Mouse (Mus musculus) CH12.LX (cell line): ENCODE results near the gene Kctd15. TPM values are rescaled to one million over a fixed set of nuclear protein-coding genes. Genes with fewer than 3 reads are reported as not detected.

Experiments used
- DNase-seq: peaks from one replicate; pipeline ENCODE4 v3.0.0-alpha.2; 2013; ENCODE audit errors: extremely low read depth
- H3K27ac ChIP-seq: 2 replicates; pipeline ENCODE4 v1.5.1; 2012; ENCODE audit warnings: low read depth, mild to moderate bottlenecking, control low read depth, moderate library complexity; ENCODE audit not compliant: insufficient read depth
- H3K27me3 ChIP-seq: replicated peaks from 2 replicates; pipeline ENCODE3; 2012; ENCODE audit warnings: inconsistent platforms
- H3K36me3 ChIP-seq, 2 experiments: replicated peaks in 1 of 2; 2 replicates each; pipeline versions ENCODE3 to v1.6.1; 2012; ENCODE audit warnings: inconsistent platforms in 1 of 2, low read length in 1 of 2, mild to moderate bottlenecking in 1 of 2, mixed read lengths in 1 of 2, moderate library complexity in 1 of 2; ENCODE audit not compliant: control insufficient read depth in 1 of 2, insufficient read depth in 1 of 2
- H3K4me1 ChIP-seq, 2 experiments: 2 replicates each; pipeline ENCODE4 v1.6.1; 2012; ENCODE audit warnings: inconsistent platforms in 1 of 2, moderate library complexity in 1 of 2; ENCODE audit not compliant: insufficient read depth in 2 of 2, control insufficient read depth in 1 of 2
- H3K4me2 ChIP-seq: 2 replicates; pipeline ENCODE4 v1.6.1; 2012; ENCODE audit warnings: low read depth, mild to moderate bottlenecking, control low read depth; ENCODE audit not compliant: poor library complexity, insufficient read depth, severe bottlenecking
- H3K4me3 ChIP-seq, 3 experiments: fragments of 150-350 bp in 1 of 3; sonication (generic) in 1 of 3; replicated peaks in 1 of 3; 2 replicates each; pipeline versions ENCODE3 to v1.5.1; 2011 to 2012; ENCODE audit warnings: low read depth in 2 of 3, low read length in 2 of 3, mild to moderate bottlenecking in 2 of 3, moderate library complexity in 2 of 3, control low read depth in 1 of 3, improper control_type of control experiment in 1 of 3, inconsistent platforms in 1 of 3, mixed read lengths in 1 of 3; ENCODE audit not compliant: poor library complexity in 1 of 3
- H3K79me2 ChIP-seq: replicated peaks from 2 replicates; pipeline ENCODE4 v1.6.1; 2012; ENCODE audit warnings: mild to moderate bottlenecking, moderate library complexity; ENCODE audit not compliant: control insufficient read depth, poor library complexity, insufficient read depth, severe bottlenecking; ENCODE audit errors: extremely low read depth
- H3K9ac ChIP-seq: 2 replicates; pipeline ENCODE4 v1.6.1; 2012; ENCODE audit warnings: low read depth, mild to moderate bottlenecking, control low read depth, moderate library complexity; ENCODE audit not compliant: insufficient read depth
- H3K9me3 ChIP-seq: replicated peaks from 2 replicates; pipeline ENCODE3; 2012; ENCODE audit warnings: low read length, inconsistent platforms, mixed read lengths
- BHLHE40 ChIP-seq: IDR thresholded peaks from 2 replicates; pipeline ENCODE4 v1.6.1; 2011; ENCODE audit warnings: mild to moderate bottlenecking, low read depth, low read length, improper control_type of control experiment
- CHD1 ChIP-seq: IDR thresholded peaks from 2 replicates; pipeline ENCODE4 v1.6.1; 2012; ENCODE audit warnings: low read depth, low read length, improper control_type of control experiment, inconsistent platforms
- CHD2 ChIP-seq: IDR thresholded peaks from 2 replicates; pipeline ENCODE4 v1.6.1; 2011; ENCODE audit warnings: low read length, improper control_type of control experiment
- CTCF ChIP-seq, 2 experiments: IDR thresholded peaks in 1 of 2; conservative IDR thresholded peaks in 1 of 2; 2 replicates each; pipeline ENCODE4 v1.5.1; 2011 to 2012; ENCODE audit warnings: low read depth in 2 of 2, low read length in 2 of 2, improper control_type of control experiment in 1 of 2, inconsistent platforms in 1 of 2, mild to moderate bottlenecking in 1 of 2, moderate library complexity in 1 of 2
- E2F4 ChIP-seq: IDR thresholded peaks from 2 replicates; pipeline ENCODE4 v1.6.1; 2011; ENCODE audit warnings: low read depth, low read length, improper control_type of control experiment; ENCODE audit not compliant: insufficient replicate concordance
- ELF1 ChIP-seq: IDR thresholded peaks from 2 replicates; pipeline ENCODE4 v1.6.1; 2014; ENCODE audit warnings: low read depth, mild to moderate bottlenecking, inconsistent platforms, low read length, improper control_type of control experiment
- EP300 ChIP-seq: IDR thresholded peaks from 2 replicates; pipeline ENCODE4 v1.6.1; 2011; ENCODE audit warnings: low read length, improper control_type of control experiment
- ETS1 ChIP-seq: conservative IDR thresholded peaks from 2 replicates; pipeline ENCODE4 v1.6.1; 2012; ENCODE audit warnings: low read depth, mild to moderate bottlenecking, inconsistent platforms, low read length, improper control_type of control experiment, moderate library complexity
- GABPA ChIP-seq: IDR thresholded peaks from 2 replicates; pipeline ENCODE4 v1.6.1; 2012; ENCODE audit warnings: low read depth, low read length, improper control_type of control experiment, inconsistent platforms; ENCODE audit not compliant: insufficient replicate concordance
- HCFC1 ChIP-seq: IDR thresholded peaks from 2 replicates; pipeline ENCODE4 v1.6.1; 2012; ENCODE audit warnings: low read depth, mild to moderate bottlenecking, inconsistent platforms, low read length, improper control_type of control experiment
- IRF4 ChIP-seq: IDR thresholded peaks from 2 replicates; pipeline ENCODE4 v1.6.1; 2014; ENCODE audit warnings: low read depth, mild to moderate bottlenecking, inconsistent platforms, low read length, improper control_type of control experiment
- JUN ChIP-seq: IDR thresholded peaks from 2 replicates; pipeline ENCODE4 v1.6.1; 2011; ENCODE audit warnings: low read depth, mild to moderate bottlenecking, low read length, improper control_type of control experiment, moderate library complexity; ENCODE audit not compliant: insufficient read depth
- JUND ChIP-seq: conservative IDR thresholded peaks from 2 replicates; pipeline ENCODE4 v1.6.1; 2011; ENCODE audit warnings: low read depth, low read length, improper control_type of control experiment
- KAT2A ChIP-seq: IDR thresholded peaks from 2 replicates; pipeline ENCODE4 v1.6.1; 2012; ENCODE audit warnings: low read length, improper control_type of control experiment, inconsistent platforms; ENCODE audit not compliant: insufficient replicate concordance
- MAFK ChIP-seq: IDR thresholded peaks from 2 replicates; pipeline ENCODE4 v1.6.1; 2011; ENCODE audit warnings: low read length, improper control_type of control experiment; ENCODE audit not compliant: insufficient replicate concordance
- MAX ChIP-seq: IDR thresholded peaks from 2 replicates; pipeline ENCODE4 v1.6.1; 2011; ENCODE audit warnings: low read length, improper control_type of control experiment
- MAZ ChIP-seq: IDR thresholded peaks from 2 replicates; pipeline ENCODE4 v1.6.1; 2012; ENCODE audit warnings: low read depth, mild to moderate bottlenecking, inconsistent platforms, low read length, improper control_type of control experiment, moderate library complexity
- MEF2A ChIP-seq: IDR thresholded peaks from 2 replicates; pipeline ENCODE4 v1.6.1; 2014; ENCODE audit warnings: low read depth, mild to moderate bottlenecking, inconsistent platforms, low read length, improper control_type of control experiment, borderline replicate concordance
- MXI1 ChIP-seq: IDR thresholded peaks from 2 replicates; pipeline ENCODE4 v1.6.1; 2011; ENCODE audit warnings: mild to moderate bottlenecking, low read depth, low read length, improper control_type of control experiment
- MYC ChIP-seq: IDR thresholded peaks from 2 replicates; pipeline ENCODE4 v1.6.1; 2011; ENCODE audit warnings: low read depth, mild to moderate bottlenecking, improper control_type of control experiment, low read length
- NELFE ChIP-seq: IDR thresholded peaks from 2 replicates; pipeline ENCODE4 v1.6.1; 2011; ENCODE audit warnings: low read depth, low read length, improper control_type of control experiment
- NRF1 ChIP-seq: IDR thresholded peaks from 2 replicates; pipeline ENCODE4 v1.6.1; 2014; ENCODE audit warnings: low read depth, mild to moderate bottlenecking, inconsistent platforms, low read length, improper control_type of control experiment, moderate library complexity
- PAX5 ChIP-seq: IDR thresholded peaks from 2 replicates; pipeline ENCODE4 v1.6.1; 2012; ENCODE audit warnings: low read length, inconsistent platforms, mixed read lengths
- POLR2A ChIP-seq: IDR thresholded peaks from 2 replicates; pipeline ENCODE4 v1.6.1; 2011; ENCODE audit warnings: low read depth, mild to moderate bottlenecking, improper control_type of control experiment, low read length
- POLR2AphosphoS2 ChIP-seq: IDR thresholded peaks from 2 replicates; pipeline ENCODE4 v1.6.1; 2011; ENCODE audit warnings: low read depth, low read length, improper control_type of control experiment
- RAD21 ChIP-seq: IDR thresholded peaks from 2 replicates; pipeline ENCODE4 v1.6.1; 2011; ENCODE audit warnings: low read depth, mild to moderate bottlenecking, low read length, improper control_type of control experiment, moderate library complexity
- RCOR1 ChIP-seq: conservative IDR thresholded peaks from 2 replicates; pipeline ENCODE4 v1.6.1; 2012; ENCODE audit warnings: low read depth, mild to moderate bottlenecking, inconsistent platforms, low read length, improper control_type of control experiment
- SIN3A ChIP-seq: IDR thresholded peaks from 2 replicates; pipeline ENCODE4 v1.6.1; 2012; ENCODE audit warnings: low read length, improper control_type of control experiment, inconsistent platforms
- SMC3 ChIP-seq: IDR thresholded peaks from 2 replicates; pipeline ENCODE4 v1.6.1; 2011; ENCODE audit warnings: low read depth, low read length, improper control_type of control experiment
- TBP ChIP-seq: conservative IDR thresholded peaks from 2 replicates; pipeline ENCODE4 v1.6.1; 2011; ENCODE audit warnings: low read depth, low read length, improper control_type of control experiment
- TCF12 ChIP-seq: IDR thresholded peaks from 2 replicates; pipeline ENCODE4 v1.6.1; 2014; ENCODE audit warnings: low read depth, mild to moderate bottlenecking, inconsistent platforms, low read length, improper control_type of control experiment
- UBTF ChIP-seq: IDR thresholded peaks from 2 replicates; pipeline ENCODE4 v1.6.1; 2012; ENCODE audit warnings: low read depth, mild to moderate bottlenecking, inconsistent platforms, low read length, improper control_type of control experiment, moderate library complexity
- USF1 ChIP-seq: IDR thresholded peaks from 2 replicates; pipeline ENCODE4 v1.6.1; 2014; ENCODE audit warnings: low read depth, mild to moderate bottlenecking, inconsistent platforms, low read length, improper control_type of control experiment
- USF2 ChIP-seq: conservative IDR thresholded peaks from 2 replicates; pipeline ENCODE4 v1.6.1; 2011; ENCODE audit warnings: low read depth, low read length, improper control_type of control experiment
- ZC3H11A ChIP-seq: IDR thresholded peaks from 2 replicates; pipeline ENCODE4 v1.6.1; 2012; ENCODE audit warnings: low read depth, mild to moderate bottlenecking, inconsistent platforms, low read length, improper control_type of control experiment
- ZKSCAN1 ChIP-seq: IDR thresholded peaks from 2 replicates; pipeline ENCODE4 v1.6.1; 2012; ENCODE audit warnings: low read depth, inconsistent platforms, low read length, improper control_type of control experiment, borderline replicate concordance
- ZMIZ1 ChIP-seq: IDR thresholded peaks from 2 replicates; pipeline ENCODE4 v1.6.1; 2012; ENCODE audit warnings: low read depth, mild to moderate bottlenecking, inconsistent platforms, low read length, improper control_type of control experiment
- ZNF384 ChIP-seq: IDR thresholded peaks from 2 replicates; pipeline ENCODE4 v1.6.1; 2012; ENCODE audit warnings: low read depth, low read length, improper control_type of control experiment, inconsistent platforms
- dilution Hi-C: fragments of 300-500 bp; cut with MboI; formaldehyde crosslinking; loops from 2 replicates; pipeline ENCODE4 v1.14.3; 2020; ENCODE audit warnings: low sequenced_read_pairs; ENCODE audit not compliant: extremely low pct_unique_long_range_greater_than_20kb, extremely low pct_ligation_motif_present
- in situ Hi-C: fragments of 300-500 bp; cut with MboI; formaldehyde crosslinking; loops from 3 replicates; pipeline ENCODE4 v1.14.3; 2019; ENCODE audit warnings: low sequenced_read_pairs, low pct_ligation_motif_present, low pct_unique_long_range_greater_than_20kb, mixed read lengths
- polyA plus RNA-seq: library from polyadenylated mRNA; unstranded; fragments of >175 nt; gene quantifications from 2 replicates; pipeline ENCODE4 v1.2.1, GENCODE M21; 2012; ENCODE audit warnings: low read depth; ENCODE audit not compliant: insufficient read length
- total RNA-seq, 2 experiments: library from RNA; depleted of rRNA; stranded (reverse); fragments of 300-350 nt in 1 of 2; fragments of >200 nt in 1 of 2; gene quantifications; 2 replicates each; pipeline ENCODE4 v1.2.3; 2012 to 2014

Gene Kctd15
- total and polyA plus RNA-seq, 3 experiments: 21.6 to 39.0 (median 24.0) TPM

GRCm38 (mm10) chr7:34630211-34631085, 26.1 kb downstream of the Kctd15 start:
- dilution Hi-C loops: no loop called here
- no peaks in the 10 kb centered on the region for H3K36me3 ChIP-seq
- H3K4me3 ChIP-seq: peak overlapping the region; percentile 40 to 45 (median 43)
- peak overlapping the region; percentile 63 for H3K4me2 ChIP-seq
- no peaks in the 10 kb centered on the region for H3K27me3 ChIP-seq
- in situ Hi-C loops: no loop called here
- DNase-seq: peak; percentile 86
- peak overlapping the region; percentile 20; the same call in 1 of the 2 replicates for H3K9ac ChIP-seq
- peak overlapping the region; percentile 60 for H3K27ac ChIP-seq
- no peaks in the 10 kb centered on the region for H3K9me3 ChIP-seq
- H3K79me2 ChIP-seq: no peaks in the 10 kb centered on the region
- peaks cover 24 to 59% of the 10 kb centered on the region in 2 experiments for H3K4me1 ChIP-seq
- TF ChIP-seq JUN (no peak), KAT2A (no peak), IRF4 (no peak; the same call in 1 of the 2 replicates), TBP (no peak), ZC3H11A (no peak), POLR2A (no peak), PAX5 (no peak), BHLHE40 (peak; percentile 25; the same call in 1 of the 2 replicates), MYC (no peak), ZNF384 (no peak), CTCF (conservative IDR thresholded peaks at IDR 0.05 in 1 of 2, IDR thresholded peaks at IDR 0.05 in 1 of 2; ENCODE audit: low read depth in 2 of 2, low read length in 2 of 2) (peak in 1 of 2 experiments; percentile 40; a peak in 2 of 4 replicates), MAFK (0 out of 2 replicates have a peak, but pooled peaks have one; percentile 4), JUND (no peak), MAZ (peak; percentile 67), MEF2A (peak; percentile 29; the same call in 1 of the 2 replicates), E2F4 (no peak), USF2 (no peak), ZMIZ1 (no peak), HCFC1 (peak; percentile 23; the same call in 1 of the 2 replicates), EP300 (peak; percentile 53; the same call in 1 of the 2 replicates), CHD1 (no peak), SIN3A (peak; percentile 52; the same call in 1 of the 2 replicates), SMC3 (peak; percentile 29), UBTF (no peak), USF1 (no peak), MAX (no peak), ETS1 (peak; percentile 62), NRF1 (no peak), TCF12 (no peak; the same call in 1 of the 2 replicates), MXI1 (no peak; the same call in 1 of the 2 replicates), CHD2 (no peak), ZKSCAN1 (no peak), NELFE (no peak), ELF1 (no peak; the same call in 1 of the 2 replicates), POLR2AphosphoS2 (no peak), GABPA (no peak), RAD21 (no peak), RCOR1 (no peak)
